Mouse (Mus musculus) hindbrain, embryonic 10.5 days (tissue): ENCODE data around the gene Slc26a5. TPM values are rescaled to one million over a fixed set of nuclear protein-coding genes. Genes with fewer than 3 reads are reported as not detected.

Source experiments
- DNase-seq: peaks from one replicate; pipeline ENCODE4 v3.0.0-alpha.2; 2017; ENCODE audit warnings: low spot score
- H3K27ac ChIP-seq: fragments of 300-500 bp; sonication (generic); 2 replicates; pipeline ENCODE4 v1.5.1; 2016; ENCODE audit warnings: mild to moderate bottlenecking, moderate library complexity
- H3K27me3 ChIP-seq: fragments of 300-500 bp; sonication (generic); 2 replicates; pipeline ENCODE4 v1.6.1; 2016; ENCODE audit warnings: mild to moderate bottlenecking; ENCODE audit not compliant: poor library complexity, insufficient read depth, severe bottlenecking
- H3K36me3 ChIP-seq: fragments of 300-500 bp; sonication (generic); 2 replicates; pipeline ENCODE4 v1.6.1; 2016; ENCODE audit warnings: mild to moderate bottlenecking, moderate library complexity
- H3K4me1 ChIP-seq: fragments of 300-500 bp; sonication (generic); replicated peaks from 2 replicates; pipeline ENCODE4 v1.6.1; 2016; ENCODE audit warnings: mild to moderate bottlenecking
- H3K4me3 ChIP-seq: fragments of 300-500 bp; sonication (generic); 2 replicates; pipeline ENCODE4 v1.5.1; 2016; ENCODE audit warnings: mild to moderate bottlenecking, moderate library complexity
- H3K9me3 ChIP-seq: fragments of 300-500 bp; sonication (generic); 2 replicates; pipeline ENCODE4 v1.6.1; 2016; ENCODE audit warnings: mild to moderate bottlenecking, moderate library complexity
- WGBS: fragments of 180-500 bp; shearing (Covaris S2); methylation state at CpG from one replicate; pipeline ENCODE4 v1.1.7; 2016; 5-methylcytosine and 5-hydroxymethylcytosine counted together
- polyA plus RNA-seq: library from polyadenylated mRNA; unstranded; fragments of >200 nt; fragmentation: Nextera tagmentation; extraction: Ambion mirVana; gene quantifications from 2 replicates; pipeline ENCODE4 v1.2.1, GENCODE M21; 2016

Gene Slc26a5
- polyA plus RNA-seq: 0.09 TPM in 1 of 2 replicates, not detected in the other

DNA sequence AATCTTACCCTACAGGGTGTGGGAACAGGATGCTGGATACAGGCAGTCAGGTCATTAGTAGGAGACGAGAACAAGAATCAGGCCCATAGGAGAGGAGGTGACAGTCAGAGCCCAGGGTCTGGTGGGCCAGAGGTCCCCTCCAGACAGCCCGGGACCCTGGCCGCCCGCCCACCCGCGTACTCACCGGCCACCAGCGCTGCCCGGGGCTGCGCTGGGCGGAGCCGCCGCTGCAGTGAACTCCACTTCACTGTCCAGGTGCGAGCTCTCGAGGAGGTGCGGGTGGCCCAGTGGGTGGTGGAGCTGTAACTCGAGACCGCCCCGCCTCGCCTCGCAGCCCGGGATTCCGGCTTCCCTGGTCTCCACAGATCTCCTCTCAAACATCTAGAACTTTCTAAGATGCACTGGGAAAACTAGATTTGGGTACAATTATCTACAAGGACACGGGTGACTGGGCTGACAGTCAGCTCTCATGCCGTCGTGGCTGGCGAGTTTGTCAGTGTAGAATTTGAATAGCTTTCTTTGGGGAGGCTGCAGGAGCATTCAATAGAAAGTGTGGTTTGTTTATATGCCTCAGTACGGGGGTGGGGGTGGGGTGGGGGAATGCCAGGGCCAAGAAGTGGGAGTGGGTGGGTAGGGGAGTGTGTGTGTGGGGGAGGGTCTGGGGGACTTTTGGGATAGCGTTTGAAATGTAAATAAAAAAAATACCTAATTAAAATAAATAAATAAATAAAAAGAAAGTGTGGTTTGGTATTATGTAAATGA is at the start of gene Slc26a5:
Gene Slc26a5, minus strand, starts transcription at position 259 of the 762 bp plus-strand sequence.
- 2% methylated on average over 29 of the region's 29 CpGs for WGBS
- peak; percentile 21 for DNase-seq
- H3K27ac ChIP-seq: 0 out of 2 replicates have a peak within 1 kb of the TSS, but pooled peaks have one; percentile 19
- peak within 1 kb of the TSS; percentile 46 for H3K4me3 ChIP-seq
- no peaks in the 10 kb centered on the region for H3K9me3 ChIP-seq
- H3K27me3 ChIP-seq: peaks cover 10% of the 10 kb centered on the region; the same call in 1 of the 2 replicates
- no peaks in the 10 kb centered on the region for H3K36me3 ChIP-seq
- H3K4me1 ChIP-seq: peaks cover 18% of the 10 kb centered on the region

DNA sequence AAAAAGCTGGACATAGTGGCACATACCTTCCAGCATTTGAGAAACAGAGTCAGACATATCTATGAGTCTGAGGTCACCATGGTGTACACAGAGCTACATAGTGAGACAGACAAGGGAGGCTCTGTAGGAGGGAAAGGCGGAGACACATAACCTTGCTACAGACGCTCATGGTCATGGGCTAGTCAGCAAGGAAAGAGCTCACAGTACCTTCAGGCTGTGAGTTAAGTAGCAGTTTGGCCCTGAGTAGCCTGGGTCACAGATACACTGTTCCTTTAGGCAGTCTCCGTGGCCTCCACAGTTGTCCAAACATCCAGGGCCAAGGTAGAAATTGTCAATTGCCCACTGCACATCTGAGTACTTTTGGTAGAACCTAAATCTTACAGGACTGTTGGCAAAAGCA is 49.4 kb upstream of the Slc26a5 start:
- DNase-seq: no peak
- 77% methylated on average over 3 of the region's 3 CpGs for WGBS

DNA sequence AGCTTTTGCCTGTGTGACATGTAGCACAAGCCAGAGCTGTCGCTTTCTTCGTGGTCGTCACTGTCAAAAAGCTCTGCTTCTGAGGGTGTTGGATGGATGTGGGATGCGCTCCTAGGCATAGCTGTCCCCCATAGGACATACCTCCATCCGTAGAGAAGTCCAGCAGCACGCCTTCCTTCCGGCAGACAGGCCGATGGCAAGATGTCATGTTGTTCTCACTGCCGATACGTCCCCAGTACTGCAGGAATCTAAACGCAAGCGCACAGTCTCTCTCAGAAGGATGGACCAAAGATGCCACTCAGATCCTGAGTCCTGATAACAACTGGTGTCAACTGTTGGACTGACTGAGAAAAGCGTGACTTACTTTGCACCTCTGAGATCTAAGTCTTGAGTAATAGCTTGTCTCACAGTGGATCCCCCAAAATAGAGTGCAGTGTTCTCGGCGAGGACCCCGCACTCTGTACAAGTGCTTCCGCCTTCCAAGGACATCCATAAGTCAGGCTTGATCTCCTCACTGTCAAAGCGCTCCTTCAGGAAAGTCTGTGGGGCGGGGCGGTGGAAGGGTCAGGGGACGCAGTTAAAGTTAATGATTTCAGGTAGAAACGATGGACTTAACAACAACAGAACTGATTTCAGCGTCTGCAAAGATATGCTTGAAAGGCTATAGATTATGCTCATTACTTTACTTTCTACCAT is 47.6 kb upstream of the Slc26a5 start:
- 92% methylated on average over 23 of the region's 23 CpGs for WGBS

More for the DNA sequence above, 49.4 kb upstream of the Slc26a5 start:
- Histone ChIP-seq H3K36me3 (no peaks in the 10 kb centered on the region), H3K4me1 (no peaks in the 10 kb centered on the region), H3K27me3 (no peaks in the 10 kb centered on the region), H3K27ac (no peak overlapping the region), H3K9me3 (no peaks in the 10 kb centered on the region), H3K4me3 (no peak overlapping the region)

DNA sequence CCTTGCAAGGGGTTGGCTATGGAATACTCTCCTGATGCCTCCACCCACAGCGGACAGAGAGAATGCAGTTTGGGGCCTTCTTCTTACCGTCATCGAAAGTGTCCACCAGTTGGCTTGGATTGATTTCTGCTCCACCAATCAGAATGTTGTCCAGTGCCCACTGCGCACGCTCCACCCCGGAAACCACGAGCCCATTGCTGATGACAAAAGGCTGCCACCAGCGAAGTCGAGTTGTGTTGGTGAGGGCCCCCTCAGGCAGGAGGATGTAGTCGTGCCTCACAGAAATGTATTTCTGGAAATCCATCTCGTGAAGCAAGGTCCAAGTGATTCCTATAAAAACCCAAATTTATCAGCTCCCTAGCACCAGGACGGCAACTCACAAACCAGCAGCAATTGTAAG is 45.3 kb upstream of the Slc26a5 start:
- no peak for DNase-seq
- 95% methylated on average over 12 of the region's 12 CpGs for WGBS
- Histone ChIP-seq H3K27me3 (no peaks in the 10 kb centered on the region), H3K36me3 (no peaks in the 10 kb centered on the region), H3K4me1 (no peaks in the 10 kb centered on the region), H3K4me3 (no peak overlapping the region), H3K9me3 (no peaks in the 10 kb centered on the region), H3K27ac (no peak overlapping the region)

More for the DNA sequence above, 47.6 kb upstream of the Slc26a5 start:
- DNase-seq: no peak
- Histone ChIP-seq H3K27ac (no peak overlapping the region), H3K27me3 (no peaks in the 10 kb centered on the region), H3K4me3 (no peak overlapping the region), H3K4me1 (no peaks in the 10 kb centered on the region), H3K36me3 (no peaks in the 10 kb centered on the region), H3K9me3 (no peaks in the 10 kb centered on the region)

DNA sequence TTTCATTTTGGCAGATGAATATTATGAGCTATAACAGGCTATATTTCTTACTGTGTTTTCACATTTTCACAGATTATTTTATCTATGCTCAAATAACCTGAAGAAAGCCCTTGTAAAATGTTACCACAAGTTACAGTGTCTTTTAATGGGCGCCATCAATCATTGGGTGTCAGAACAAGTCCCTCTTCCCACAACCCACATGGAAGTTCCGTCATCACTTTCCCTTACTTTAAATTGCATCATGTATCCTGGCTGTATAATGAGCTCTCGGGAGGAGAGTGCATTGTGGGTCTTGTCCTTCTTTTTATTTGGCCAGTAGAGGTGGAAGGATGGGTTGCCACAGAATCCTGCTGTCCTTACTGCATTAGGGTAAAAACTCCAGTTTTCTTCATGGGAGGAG is 44.3 kb upstream of the Slc26a5 start:
- no peaks in the 10 kb centered on the region for H3K9me3 ChIP-seq
- no peaks in the 10 kb centered on the region for H3K36me3 ChIP-seq
- H3K4me3 ChIP-seq: no peak overlapping the region
- H3K4me1 ChIP-seq: no peaks in the 10 kb centered on the region
- no peak overlapping the region for H3K27ac ChIP-seq
- no peak for DNase-seq
- H3K27me3 ChIP-seq: no peaks in the 10 kb centered on the region
- WGBS: 90% methylated on average over 3 of the region's 3 CpGs

DNA sequence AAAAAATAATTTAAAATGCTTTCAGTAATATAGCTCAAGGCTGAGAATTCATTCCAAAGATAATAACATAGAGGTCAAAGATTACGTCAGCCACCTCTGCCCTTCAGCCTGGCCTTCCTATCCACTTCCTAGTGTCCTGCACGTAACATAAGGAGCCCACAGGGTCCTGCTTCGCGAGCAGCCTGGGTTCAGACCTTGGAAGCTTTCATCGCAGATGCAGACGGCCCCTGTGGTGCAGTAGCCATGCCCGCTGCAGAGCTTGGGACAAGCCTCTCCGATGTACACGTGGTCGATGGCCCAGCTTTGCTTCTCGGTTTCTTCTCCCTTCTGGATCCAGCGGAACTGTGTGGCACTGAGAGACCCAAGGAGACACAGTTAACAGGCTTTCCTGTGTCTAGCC is 36.0 kb upstream of the Slc26a5 start:
- Histone ChIP-seq H3K36me3 (no peaks in the 10 kb centered on the region), H3K4me3 (no peak overlapping the region), H3K27me3 (no peaks in the 10 kb centered on the region), H3K27ac (no peak overlapping the region), H3K9me3 (no peaks in the 10 kb centered on the region), H3K4me1 (0 out of 2 replicates have a peak, but pooled peaks cover 2% of the 10 kb centered on the region)
- 51% methylated on average over 12 of the region's 12 CpGs for WGBS
- DNase-seq: peak; percentile 17

DNA sequence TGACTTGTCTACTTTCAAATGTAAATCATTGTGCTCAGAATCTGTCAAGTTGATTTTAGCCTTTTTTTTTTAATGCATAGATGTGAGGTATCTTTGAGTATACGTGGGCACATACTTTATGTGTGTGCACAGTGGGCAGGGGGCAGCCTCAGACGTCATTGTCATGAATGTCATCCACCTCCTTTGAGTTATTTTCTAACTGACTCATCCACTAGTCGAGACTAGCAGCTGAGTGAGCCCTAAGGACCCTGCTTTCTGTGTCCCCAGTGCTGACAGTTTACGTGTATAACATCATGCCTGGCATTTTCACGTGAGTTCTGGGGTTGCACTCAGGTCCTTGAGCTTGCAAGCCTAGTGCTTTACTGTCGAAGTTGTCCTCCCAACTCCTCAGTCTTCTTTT is 35.5 kb upstream of the Slc26a5 start:
- Histone ChIP-seq H3K27me3 (no peaks in the 10 kb centered on the region), H3K4me1 (0 out of 2 replicates have a peak, but pooled peaks cover 2% of the 10 kb centered on the region), H3K36me3 (no peaks in the 10 kb centered on the region), H3K27ac (no peak overlapping the region), H3K4me3 (no peak overlapping the region), H3K9me3 (no peaks in the 10 kb centered on the region)
- WGBS: 81% methylated on average over 6 of the region's 6 CpGs
- no peak for DNase-seq

DNA sequence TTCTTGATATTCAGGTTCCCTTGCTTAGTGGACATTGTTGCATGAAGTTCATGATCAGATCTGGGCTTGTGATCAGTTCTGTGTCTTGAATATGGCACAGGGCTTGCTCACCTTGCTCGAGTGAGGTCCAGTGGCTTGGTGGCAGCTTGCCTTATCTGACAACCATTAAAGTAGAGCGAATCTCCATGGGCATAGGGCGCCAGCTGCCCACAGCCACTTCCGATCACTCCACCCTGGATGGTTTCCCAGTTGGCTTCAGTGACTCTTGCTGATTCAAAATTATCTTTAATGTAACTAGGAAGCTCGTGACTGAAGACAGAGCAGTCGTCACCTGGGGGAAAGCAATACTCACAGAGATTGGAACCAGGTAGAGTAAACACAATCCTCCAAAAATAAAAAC is 33.5 kb upstream of the Slc26a5 start:
- H3K36me3 ChIP-seq: no peaks in the 10 kb centered on the region
- no peak overlapping the region for H3K27ac ChIP-seq
- no peaks in the 10 kb centered on the region for H3K27me3 ChIP-seq
- no peaks in the 10 kb centered on the region for H3K9me3 ChIP-seq
- DNase-seq: no peak
- 92% methylated on average over 6 of the region's 6 CpGs for WGBS
- no peak overlapping the region for H3K4me3 ChIP-seq
- H3K4me1 ChIP-seq: 0 out of 2 replicates have a peak, but pooled peaks cover 2% of the 10 kb centered on the region

DNA sequence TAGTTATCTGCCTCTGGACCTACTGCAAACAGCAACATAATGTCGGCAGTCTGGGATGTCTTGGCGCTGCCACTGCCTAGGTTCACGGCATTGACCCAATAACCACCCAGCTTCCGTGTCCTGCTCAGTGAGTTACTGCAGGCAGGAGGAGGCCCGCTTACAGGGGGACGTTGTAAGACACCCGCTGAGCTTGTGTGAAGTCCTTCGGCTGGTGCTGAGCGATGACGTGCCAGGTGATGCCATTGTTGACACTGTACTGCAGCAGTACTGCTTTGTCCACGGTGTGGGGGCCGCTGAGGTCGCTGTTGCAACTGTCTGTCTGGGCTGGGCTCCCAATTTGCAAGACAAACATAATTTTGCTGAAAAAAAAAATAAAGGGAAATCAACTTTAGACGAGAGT is 31.2 kb upstream of the Slc26a5 start:
- no peaks in the 10 kb centered on the region for H3K9me3 ChIP-seq
- H3K4me1 ChIP-seq: 0 out of 2 replicates have a peak, but pooled peaks cover 2% of the 10 kb centered on the region
- 71% methylated on average over 14 of the region's 14 CpGs for WGBS
- no peaks in the 10 kb centered on the region for H3K27me3 ChIP-seq
- no peak overlapping the region for H3K4me3 ChIP-seq
- H3K36me3 ChIP-seq: no peaks in the 10 kb centered on the region
- H3K27ac ChIP-seq: no peak overlapping the region
- DNase-seq: no peak

DNA sequence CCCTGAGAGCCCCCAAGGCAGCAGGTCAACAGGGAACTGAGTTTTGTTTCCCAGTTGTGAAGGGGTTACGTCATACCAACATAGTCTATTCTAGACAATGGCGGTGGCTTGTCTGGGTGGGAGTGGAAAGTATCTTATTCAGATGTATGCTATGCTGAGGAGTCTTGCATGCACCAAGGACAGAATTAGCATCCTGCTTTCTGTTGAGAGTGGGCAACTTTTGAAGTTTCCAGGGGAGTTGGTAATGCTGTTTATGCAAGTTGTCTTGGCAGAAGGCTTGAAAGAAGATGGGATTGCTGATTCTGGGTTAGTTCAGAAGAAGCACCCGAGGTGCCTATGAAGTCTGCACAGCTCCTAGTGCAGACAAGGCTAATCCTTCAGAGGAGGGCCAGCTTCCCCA is 28.8 kb upstream of the Slc26a5 start:
- Histone ChIP-seq H3K36me3 (no peaks in the 10 kb centered on the region), H3K4me3 (no peak overlapping the region), H3K27ac (no peak overlapping the region), H3K4me1 (no peaks in the 10 kb centered on the region), H3K9me3 (no peaks in the 10 kb centered on the region), H3K27me3 (no peaks in the 10 kb centered on the region)
- DNase-seq: no peak
- whole genome bisulfite sequencing: 83% methylated on average over 3 of the region's 3 CpGs

DNA sequence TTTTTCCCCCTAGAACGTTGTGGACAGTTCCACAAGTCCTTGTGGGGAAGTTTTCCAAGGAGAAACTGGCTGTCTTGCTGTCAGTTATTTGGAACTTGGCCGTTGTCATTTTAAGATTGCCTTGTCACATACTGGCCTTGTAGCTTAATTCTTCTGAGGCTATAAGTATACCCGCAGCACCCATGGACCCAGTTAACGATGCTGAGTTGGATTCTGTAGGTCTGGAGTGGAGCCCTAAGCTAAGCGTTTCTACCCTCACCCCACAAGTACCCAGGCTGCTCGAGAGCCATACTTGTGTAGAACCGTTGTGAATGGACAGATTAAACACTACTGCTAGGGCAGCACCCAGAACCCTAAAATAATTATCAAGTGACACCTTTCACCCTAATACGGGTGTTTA is 1.3 kb upstream of the Slc26a5 start:
- Histone ChIP-seq H3K36me3 (no peaks in the 10 kb centered on the region), H3K9me3 (no peaks in the 10 kb centered on the region), H3K4me1 (peaks cover 18% of the 10 kb centered on the region), H3K4me3 (no peak overlapping the region), H3K27me3 (peaks cover 10% of the 10 kb centered on the region; the same call in 1 of the 2 replicates), H3K27ac (0 out of 2 replicates have a peak overlapping the region, but pooled peaks have one; percentile 19)
- no peak for DNase-seq
- 71% methylated on average over 8 of the region's 8 CpGs for WGBS

DNA sequence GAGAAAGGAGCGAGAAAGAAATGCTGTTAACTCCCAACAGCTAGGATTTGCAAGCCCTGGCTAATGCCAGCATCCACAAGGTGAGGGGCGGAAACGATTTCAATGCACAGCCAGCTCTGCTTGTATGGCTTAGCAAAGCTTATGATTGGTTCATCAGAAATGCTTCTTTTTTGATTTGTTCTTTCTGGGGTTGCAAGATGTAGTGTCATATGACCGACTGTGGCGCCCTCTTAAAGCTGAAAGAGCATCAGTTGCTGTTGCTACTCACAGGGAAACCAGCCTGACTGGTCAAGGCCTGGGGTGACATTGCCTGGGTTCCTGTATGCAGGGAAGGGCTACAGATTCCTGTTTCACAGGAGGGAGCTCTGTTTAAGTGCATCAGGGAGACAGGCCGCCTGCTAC is 908 bp upstream of the Slc26a5 start:
- 11% methylated on average over 6 of the region's 6 CpGs for WGBS
- DNase-seq: peak; percentile 19
- H3K9me3 ChIP-seq: no peaks in the 10 kb centered on the region
- H3K27me3 ChIP-seq: peaks cover 10% of the 10 kb centered on the region; the same call in 1 of the 2 replicates
- 0 out of 2 replicates have a peak overlapping the region, but pooled peaks have one; percentile 19 for H3K27ac ChIP-seq
- H3K4me3 ChIP-seq: peak overlapping the region; percentile 46
- peaks cover 18% of the 10 kb centered on the region for H3K4me1 ChIP-seq
- no peaks in the 10 kb centered on the region for H3K36me3 ChIP-seq

DNA sequence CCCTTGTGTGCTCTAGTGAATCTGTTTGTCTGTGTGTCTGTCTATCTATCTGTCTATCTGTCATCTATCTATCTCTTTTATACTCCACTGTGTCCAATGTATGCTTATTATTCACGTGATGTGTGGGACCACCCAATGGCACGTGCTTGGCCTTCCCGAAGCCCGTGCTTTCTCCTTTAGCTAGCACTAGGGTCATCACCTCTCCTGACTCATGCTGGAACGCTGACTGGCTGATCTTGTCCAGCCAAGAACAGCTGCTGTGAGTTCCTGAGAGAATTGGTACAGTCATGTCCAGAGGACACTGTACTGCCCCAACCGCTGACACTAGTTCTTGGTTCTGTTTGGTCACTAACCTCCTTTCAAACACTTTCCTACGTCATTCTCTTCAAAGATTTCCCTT is 6.8 kb downstream of the Slc26a5 start:
- no peak overlapping the region for H3K4me3 ChIP-seq
- no peak for DNase-seq
- 90% methylated on average over 7 of the region's 7 CpGs for WGBS
- H3K27me3 ChIP-seq: no peaks in the 10 kb centered on the region
- H3K36me3 ChIP-seq: no peaks in the 10 kb centered on the region
- no peaks in the 10 kb centered on the region for H3K4me1 ChIP-seq
- no peak overlapping the region for H3K27ac ChIP-seq
- H3K9me3 ChIP-seq: no peaks in the 10 kb centered on the region
